Mouse (Mus musculus): ENCODE measurements around the gene Rabgap1l. TPM values are rescaled to one million over a fixed set of nuclear protein-coding genes. Genes with fewer than 3 reads are reported as not detected.

Rabgap1l gene
- total and polyA plus RNA-seq, 3 experiments, result 19.0 to 68.4 (median 67.6) TPM

DNA sequence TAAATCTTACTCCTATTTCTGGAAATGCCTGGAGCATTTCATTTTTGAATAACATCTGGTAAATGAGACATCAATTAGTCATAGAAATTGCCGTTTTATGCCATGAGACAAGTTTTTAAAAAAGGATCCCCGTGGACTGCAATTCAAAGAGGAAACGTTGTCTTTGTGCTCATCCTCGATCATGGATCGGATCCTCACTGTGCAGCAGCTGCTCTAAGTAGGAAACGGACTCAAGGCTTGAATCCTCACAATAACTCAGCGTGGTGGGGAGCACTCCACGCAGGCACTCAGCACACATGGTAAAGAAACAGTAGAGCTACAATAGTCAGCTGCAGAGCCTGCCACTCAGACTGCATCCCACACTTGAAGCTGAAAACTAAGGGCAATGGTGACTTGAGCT lies 616.1 kb downstream of the Rabgap1l start:
- H3K79me2 ChIP-seq (replicated peaks; ENCODE audit: control insufficient read depth, insufficient read depth, low read length), result no peaks in the 10 kb centered on the region
- intact Hi-C loops (cut with DNase I), result no loop called here
- 79% methylated on average over 8 of the region's 8 CpGs for WGBS
- H3K9ac ChIP-seq (ENCODE audit: low read depth, low read length), result no peak overlapping the region
- no peaks in the 10 kb centered on the region for H3K36me3 ChIP-seq (ENCODE audit: control insufficient read depth, insufficient read depth, low read length)
- no peak for DNase-seq
- no peaks in the 10 kb centered on the region for H3K27me3 ChIP-seq (ENCODE audit: control insufficient read depth, insufficient read depth, low read length)
- H3K4me1 ChIP-seq (ENCODE audit: control insufficient read depth, insufficient read depth, low read length), result no peaks in the 10 kb centered on the region
- no peak overlapping the region for H3K4me3 ChIP-seq
- TF ChIP-seq POLR2A (IDR thresholded peaks at IDR 0.05; ENCODE audit: insufficient read depth, low read depth, low read length) (no peak), EP300 (IDR thresholded peaks at IDR 0.05; ENCODE audit: insufficient read depth, low read depth, low read length) (no peak), CTCF (IDR thresholded peaks at IDR 0.05) (no peak)
- H3K27ac ChIP-seq, result no peak overlapping the region

Small RNA genes within 50 kb of the gene (microRNA-seq; reads per million reads assigned to microRNA genes)
- 1.9 to 2.8 reads per million in 2 experiments for gene Mir1927

Other genes with a start within 250 kb of the Rabgap1l start
- gene Rc3h1, start 113.2 kb upstream of the Rabgap1l start, total RNA-seq (2021), result 10 to 100 TPM; 39.0 to 42.0 TPM
- gene Rc3h1, start 113.2 kb upstream of the Rabgap1l start, polyA plus RNA-seq (2012; rRNA removed), result 9.8 and 21.1 TPM in 2 replicates
- gene Serpinc1, start 185.4 kb upstream of the Rabgap1l start, total RNA-seq (2021), result under 1 TPM; 0.08 to 0.32 TPM
- 0.29 and 2.3 TPM in 2 replicates for gene Serpinc1, start 185.4 kb upstream of the Rabgap1l start, polyA plus RNA-seq (2012; rRNA removed)
- gene Zbtb37, start 241.6 kb upstream of the Rabgap1l start, total RNA-seq (2021), result 10 to 100 TPM; 13.8 to 14.2 TPM
- 1.8 and 3.8 TPM in 2 replicates for gene Zbtb37, start 241.6 kb upstream of the Rabgap1l start, polyA plus RNA-seq (2012; rRNA removed)